Mouse (Mus musculus) cerebellum, adult 9-10 months (tissue): ENCODE results near the gene Gba.
A peak's percentile ranks its signal among the peaks of the same experiment; 100 is the strongest.
"Not testable (repeated sequence)": the region's sequence is repeated elsewhere in the genome, so short reads cannot be mapped to it uniquely, and the experiment has no call there.

Source experiments
- DNase-seq: peaks from one replicate; pipeline ENCODE4 v3.0.0; 2022

Gba gene

DNA sequence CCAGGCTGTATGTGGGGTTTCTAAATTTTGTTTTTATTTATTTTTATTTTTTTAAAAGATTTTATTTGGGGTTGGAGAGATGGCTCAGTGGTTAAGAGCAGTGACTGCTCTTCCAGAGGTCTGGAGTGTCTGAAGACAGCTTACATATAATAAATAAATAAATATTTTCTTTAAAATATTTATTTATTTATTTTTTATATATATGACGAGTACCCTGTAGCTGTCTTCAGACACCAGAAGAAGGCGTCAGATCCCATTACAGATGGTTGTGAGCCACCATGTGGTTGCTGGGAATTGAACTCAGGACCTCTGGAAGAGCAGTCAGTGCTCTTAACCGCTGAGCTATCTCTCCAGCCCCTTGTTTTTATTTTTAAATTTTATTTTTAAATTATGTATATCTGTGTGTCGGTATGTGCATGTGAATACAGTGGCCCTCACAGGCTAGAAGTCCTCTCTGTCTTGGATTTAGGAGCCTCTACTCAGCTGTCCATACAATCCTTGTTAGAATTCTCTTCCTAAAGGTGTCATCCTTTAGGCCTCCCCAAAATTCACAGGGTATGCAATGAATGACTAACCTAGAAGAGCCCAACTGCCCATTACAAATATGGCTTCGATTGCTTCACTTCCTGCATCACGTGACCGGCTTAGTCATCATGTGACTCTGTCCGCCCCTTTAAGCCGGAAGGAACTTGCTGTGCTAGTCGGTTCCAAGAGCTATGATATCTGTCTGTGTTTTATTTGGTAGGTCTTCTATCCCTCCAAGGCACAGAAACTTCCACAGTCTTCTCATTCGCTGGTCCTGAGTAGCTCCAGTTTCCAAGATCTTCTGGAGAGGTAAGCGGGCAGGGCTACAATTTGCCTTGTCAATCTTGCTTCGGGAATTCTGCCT lies at the start of gene Gba:
Gba (plus strand) TSS at position 676 of the 889 bp plus-strand sequence.
- peak; percentile 90 for DNase-seq

DNA sequence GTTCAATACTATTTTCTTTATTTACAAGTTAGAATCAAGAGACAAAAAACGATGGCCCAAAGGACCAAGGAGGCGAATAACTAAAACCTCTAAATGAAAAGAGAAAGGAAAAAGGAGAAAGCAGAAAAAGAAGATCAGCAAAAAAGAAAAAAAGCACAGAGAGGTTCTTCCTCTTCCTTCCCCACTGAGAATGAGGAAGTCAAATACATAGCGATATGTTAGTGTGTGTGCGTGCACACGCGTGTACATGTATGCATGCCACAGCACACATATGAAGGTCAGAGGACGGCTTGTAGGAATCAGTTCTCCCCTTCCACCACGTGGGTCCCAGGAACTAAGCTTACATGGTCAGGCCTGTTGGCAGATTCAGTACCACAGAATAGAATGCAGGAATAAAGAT lies 45.8 kb upstream of the Gba start:
- no peak for DNase-seq

DNA sequence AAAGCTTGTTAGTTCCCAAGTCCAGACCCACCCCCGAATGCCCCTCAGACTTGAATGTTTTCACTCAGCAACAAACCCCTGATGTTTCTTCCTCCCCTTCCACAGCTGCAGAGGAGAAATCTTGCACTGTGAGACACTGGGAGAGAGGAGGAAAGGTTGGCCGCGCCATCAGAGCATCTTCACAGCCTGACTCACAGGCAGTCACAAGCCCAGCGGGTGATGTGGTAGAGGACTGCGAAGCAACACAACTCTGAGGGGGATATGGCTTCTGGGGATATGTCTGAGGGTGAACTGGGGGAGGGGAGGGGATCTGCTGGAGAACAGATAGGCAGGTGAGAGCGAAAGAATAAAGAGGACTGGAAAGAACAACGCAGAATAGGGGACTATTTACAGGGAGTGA lies 44.1 kb upstream of the Gba start:
- DNase-seq: no peak

DNA sequence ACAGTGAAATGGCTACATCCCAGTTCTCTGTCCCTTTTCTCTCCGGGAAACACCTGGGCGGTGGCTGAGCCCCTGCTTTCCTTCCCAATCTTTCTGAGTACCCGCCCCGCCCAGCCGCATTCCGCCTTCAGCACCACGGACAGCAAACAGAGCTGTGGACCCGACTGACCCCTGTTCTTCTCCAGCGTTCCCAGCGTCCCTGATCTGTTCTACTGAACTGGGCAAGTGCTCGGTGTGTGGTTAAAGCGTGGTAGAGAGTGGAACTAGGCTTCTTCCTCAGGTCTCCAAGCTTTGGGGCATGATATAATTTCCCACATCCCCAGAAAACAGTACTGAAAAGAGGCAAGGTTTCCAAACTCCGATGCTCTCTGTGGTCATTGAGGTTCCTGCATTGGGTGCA lies 43.5 kb upstream of the Gba start:
- no peak for DNase-seq

DNA sequence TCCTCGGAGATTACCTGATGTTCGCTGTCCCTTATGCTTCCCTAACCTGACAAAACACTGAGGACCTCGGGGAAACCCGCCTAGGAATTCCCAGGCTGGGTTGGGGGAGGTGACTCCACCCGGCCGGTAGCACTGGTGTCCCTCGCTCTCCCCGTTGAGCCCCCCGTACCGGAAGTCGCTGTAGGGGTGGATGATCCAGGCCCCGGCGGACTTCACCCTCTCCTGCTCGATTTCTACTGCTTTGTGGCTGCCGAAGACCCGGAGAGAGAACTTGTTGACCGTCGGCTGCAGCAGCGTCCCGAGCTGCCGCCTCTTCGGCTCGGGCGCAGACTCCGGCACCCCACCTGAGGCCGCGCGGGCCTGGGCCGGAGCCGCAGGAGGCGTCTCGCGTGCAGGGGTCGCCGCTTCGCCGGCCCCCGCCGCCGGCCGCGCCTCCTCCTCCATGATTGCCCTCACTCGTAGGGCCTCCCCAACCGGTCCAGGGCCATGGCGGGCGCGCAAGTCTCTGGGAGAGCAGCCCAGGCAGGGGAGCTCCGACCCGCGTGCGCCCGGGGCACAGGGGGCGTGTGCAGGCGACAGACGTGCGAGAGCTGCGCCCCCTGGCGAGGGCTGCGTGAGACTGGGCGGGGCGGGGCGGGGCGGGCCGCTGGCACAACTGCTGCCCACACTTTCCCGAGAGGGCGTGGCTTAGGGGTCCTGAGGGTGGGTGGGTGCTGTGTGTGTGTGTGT lies 42.9 kb upstream of the Gba start, which contains the start of gene Hcn3:
Hcn3 (minus strand) TSS at position 581 of the 729 bp plus-strand sequence.
- DNase-seq: no peak

DNA sequence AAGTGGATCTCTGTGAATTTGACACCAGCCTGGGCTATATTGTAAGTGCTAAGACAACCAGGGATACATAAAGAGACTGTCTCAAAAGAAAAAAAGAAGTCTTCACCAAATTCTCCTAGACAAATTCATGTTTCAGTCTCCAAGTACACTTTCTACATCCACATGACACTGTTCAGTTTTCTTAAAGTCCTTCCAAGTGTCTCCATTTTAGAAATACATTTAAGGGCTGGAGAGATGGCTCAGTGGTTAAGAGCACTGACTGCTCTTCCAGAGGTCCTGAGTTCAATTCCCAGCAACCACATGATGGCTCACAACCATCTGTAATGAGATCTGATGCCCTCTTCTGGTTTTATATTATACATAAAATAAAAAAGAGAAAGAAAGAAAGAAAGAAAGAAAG lies 41.5 kb upstream of the Gba start:
- DNase-seq: not testable (repeated sequence)

DNA sequence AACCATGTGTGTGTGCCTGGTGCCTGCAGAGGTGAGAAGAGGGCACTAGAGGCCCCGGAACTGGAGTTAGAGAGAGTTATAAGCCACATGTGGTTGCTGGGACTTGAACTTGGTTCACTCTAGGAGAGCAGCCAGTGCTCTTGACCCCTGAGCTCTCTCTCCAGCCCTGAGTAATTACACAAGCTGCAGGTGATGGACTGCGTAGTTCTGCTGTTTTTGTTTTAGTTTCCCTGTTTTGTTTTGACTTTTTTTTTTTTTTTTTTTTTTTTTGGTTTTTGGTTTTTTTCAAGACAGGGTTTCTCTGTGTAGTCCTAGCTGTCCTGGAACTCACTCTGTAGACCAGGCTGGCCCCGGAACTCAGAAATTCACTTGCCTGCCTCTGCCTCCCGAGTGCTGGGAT lies 40.9 kb upstream of the Gba start:
- DNase-seq: no peak

DNA sequence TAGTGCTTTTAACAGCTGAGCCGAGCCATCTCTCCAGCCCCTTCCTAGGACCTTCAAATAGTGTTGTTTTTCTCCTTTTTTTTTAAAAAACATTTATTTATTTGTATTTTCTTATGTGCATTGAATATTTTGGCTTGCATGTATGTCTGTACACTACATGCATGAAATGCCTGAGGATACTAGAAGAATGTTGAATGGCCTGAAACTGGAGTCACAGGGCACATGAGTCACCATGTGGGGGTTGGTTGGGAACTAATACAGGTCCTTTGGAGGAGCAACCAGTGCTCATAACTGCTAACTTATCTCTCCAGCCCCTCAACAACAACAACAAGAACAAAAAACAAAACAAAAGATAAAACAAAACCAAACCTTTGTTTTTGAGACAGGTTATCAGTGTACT lies 39.6 kb upstream of the Gba start:
- DNase-seq: peak; percentile 27

DNA sequence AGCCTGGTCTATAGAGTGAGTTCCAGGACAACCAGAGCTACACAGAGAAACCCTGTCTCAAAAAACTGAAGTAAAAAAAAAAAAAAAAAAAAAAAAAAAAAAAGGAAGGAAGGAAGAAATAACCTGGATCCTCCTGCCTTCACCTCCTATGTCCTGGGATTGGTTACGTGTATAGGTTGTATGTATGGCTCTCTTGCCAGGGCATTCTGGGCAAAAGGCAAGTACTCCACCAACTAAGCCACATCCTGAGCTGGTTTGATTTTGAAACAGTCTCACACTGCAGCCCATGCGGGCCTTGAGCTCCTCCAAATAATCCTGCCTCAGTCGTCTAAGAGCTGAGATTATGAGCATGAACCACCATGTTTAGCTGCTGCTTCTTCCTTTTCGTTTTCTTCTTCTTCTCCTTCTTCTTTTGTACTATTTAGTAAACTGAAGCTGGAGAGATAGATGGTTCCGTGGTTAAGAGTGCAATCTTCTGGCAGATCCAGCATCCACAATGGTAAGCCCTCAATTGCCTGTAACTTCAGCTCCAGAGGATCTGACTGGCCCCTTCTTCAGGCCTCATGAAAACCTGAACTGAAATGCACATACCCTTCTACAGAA lies 39.0 kb upstream of the Gba start:
- DNase-seq: no peak

DNA sequence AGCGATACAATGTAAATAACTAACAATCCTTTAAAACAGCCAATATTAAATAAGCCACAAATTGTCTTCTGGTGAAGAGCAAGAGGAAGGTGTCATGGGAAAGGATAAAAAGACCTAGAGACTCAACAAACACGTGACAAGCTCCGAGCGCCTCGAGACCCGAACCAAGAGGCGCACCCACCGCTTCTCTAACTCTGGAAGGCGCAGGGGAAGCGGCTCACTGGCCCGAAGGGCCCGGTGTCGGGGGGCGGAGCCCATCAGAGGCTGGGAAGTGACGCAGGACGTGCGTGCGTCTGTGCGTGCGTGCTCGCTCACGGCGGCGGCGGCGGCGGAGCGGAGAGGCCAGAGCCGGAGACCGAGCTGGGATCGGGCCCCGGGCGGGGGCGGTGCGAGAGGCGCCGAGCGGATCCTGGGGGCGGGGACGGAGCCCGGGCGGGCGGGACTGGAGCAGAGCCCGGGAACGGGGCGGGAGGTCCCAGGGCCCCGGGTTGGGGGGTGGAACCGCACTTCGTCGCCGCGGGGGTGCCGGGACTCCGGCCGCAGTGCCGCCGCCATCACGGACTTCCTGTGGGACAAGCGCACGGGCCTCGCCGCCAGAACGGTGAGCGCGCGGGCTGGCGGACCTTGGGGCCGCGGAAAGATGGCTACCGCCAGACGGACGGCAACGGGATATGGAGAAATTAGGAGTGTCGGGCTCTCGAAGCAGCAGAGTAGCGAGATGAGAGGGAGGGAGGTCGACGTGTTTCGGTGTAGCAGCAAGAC lies 38.0 kb upstream of the Gba start, which contains the start of gene Clk2:
Clk2 (plus strand) TSS at position 290 of the 762 bp plus-strand sequence.
- peak; percentile 92 for DNase-seq

DNA sequence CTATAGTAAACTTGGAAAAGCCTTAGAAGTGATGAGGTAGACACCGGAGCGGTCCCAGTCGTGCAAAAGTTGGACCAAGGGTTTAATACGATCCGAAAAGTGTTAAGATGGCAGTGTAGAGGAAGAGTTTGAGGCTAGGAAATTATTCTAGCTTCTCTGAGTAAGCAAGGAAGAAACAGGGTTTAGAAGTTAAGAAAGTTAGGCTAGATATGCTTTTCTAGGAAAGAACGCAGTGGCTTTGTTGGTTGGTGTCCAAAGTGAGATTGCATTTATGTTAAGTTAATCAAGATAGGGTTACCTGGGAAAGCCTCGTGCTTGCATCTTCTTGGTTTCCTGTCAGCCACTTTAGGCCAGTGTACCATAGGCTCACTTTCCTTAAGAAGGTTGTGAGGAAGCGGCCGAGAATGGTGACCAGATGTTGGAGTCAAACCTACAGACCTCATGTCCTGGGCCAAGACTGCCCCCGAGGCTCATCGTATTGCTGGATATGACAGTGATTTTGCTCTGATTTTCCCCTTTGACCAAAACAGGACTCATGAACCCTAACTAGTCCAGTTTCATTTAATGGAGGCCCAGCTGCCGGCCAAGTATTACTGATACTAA lies 37.4 kb upstream of the Gba start:
- no peak for DNase-seq

DNA sequence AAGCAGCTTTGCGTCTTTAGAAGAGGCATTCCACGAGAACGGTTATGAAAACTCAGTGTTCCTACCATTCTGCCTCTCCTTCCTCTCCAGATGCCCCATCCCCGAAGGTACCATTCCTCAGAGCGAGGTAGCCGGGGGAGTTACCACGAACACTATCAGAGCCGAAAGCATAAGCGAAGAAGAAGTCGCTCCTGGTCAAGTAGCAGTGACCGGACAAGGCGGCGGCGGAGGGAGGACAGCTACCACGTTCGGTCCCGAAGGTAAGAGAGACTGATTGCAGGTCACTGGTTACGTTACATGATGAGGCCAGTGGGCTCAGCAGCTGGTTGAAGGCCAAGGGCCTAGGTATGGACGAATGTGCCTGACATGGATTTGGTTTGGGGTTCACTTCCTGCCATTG lies 35.8 kb upstream of the Gba start:
- DNase-seq: no peak

DNA sequence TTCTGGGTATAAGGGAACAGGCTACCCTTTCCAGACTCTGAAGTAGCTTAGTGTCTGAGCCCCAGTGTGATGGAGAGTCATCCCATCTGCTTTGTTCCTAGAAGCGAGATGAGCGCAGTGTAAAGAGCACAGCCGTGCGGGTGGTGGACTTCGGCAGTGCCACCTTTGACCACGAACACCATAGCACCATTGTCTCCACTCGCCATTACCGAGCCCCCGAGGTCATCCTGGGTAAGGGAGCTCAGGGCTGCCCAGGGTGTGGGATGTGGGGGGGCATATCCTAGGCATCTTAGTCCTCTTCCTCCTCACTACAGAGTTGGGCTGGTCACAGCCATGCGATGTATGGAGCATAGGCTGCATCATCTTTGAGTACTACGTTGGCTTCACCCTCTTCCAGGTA lies 27.9 kb upstream of the Gba start:
- no peak for DNase-seq

DNA sequence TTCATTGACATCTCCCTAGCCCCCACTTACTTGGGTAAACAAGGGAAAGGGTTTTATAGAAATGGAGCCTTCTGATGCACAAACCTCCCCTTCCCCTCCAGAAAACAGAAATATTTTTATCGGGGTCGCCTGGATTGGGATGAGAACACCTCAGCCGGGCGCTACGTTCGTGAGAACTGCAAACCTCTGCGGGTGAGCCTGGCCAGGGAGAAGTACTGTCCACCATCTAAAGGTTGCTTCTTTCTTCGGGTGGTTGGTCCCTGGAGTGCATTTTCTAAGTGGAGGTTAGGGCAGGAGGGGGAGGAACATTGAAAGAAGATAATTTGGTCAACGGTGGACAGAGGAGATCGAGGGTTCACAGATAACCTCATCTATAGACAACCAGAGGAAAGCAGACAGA lies 27.2 kb upstream of the Gba start:
- no peak for DNase-seq

DNA sequence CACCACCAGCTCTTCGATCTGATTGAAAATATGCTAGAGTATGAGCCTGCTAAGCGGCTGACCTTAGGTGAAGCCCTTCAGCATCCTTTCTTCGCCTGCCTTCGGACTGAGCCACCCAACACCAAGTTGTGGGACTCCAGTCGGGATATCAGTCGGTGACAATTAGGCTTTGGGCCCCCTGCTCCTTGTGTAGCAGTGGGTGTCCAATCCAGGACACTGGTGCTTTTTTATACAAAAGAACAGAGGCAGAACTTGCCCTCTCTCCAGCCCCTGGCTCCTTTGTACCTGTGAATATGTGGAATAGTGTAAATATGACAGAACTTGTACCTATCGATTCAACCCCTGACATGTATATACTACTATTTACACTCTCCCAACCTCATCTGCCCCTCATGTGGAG lies 26.3 kb upstream of the Gba start:
- no peak for DNase-seq

DNA sequence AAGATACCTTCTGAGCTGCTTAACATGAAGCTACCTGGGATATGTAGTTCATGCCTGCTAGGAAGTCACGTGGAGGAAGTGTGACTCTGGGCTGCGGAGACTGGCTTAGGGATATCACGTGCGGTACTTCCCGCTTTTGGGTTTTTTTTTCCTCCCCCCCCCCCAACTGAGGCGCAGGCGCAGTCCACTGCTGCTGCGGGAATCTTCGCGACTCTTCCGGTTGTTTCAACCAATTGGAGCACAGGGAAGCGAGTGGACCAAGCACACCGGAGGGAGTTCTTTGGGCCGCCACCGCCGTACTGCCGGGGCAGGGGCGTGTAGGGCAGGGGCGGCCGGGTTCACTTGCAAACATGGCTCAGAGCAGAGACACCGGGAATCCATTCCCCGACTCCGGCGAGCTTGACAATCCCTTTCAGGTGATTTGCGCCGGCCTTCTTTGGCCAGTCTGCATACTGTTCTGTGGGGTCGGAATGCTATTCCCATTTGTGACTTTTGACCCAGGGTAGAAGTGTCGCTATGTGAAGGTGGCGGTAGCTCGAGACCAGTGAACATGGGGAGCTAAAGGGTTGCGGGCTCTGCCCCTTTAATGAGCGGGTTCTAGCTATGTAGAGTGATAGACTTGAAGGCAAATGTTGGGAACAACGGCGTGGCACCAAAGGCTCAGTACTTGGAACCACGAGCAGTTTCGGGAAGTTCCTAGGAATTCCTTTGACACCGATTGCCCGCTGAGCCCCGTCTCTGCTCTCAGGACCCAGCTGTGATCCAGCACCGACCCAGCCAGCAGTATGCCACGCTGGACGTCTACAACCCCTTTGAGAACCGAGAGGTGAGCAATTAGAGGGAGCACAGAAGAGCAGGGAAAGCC lies 25.3 kb upstream of the Gba start, which contains the start of gene Scamp3:
Scamp3 (plus strand) TSS at position 232 of the 865 bp plus-strand sequence.
- DNase-seq: peak; percentile 95

DNA sequence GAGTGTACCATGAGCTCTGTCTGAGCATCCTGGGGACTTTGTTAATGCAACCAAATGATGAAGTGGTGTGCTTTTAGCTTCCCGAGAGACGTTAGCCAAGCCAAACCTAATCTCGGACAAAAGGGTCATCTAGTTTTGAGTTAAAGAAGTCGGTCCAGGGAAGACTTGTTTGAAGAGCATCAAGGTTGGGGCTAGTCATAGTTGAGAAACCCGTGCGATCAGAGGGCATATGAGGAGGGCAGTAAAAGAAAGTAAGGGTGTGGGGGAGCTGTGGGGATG lies 24.7 kb upstream of the Gba start:
- DNase-seq: no peak

DNA sequence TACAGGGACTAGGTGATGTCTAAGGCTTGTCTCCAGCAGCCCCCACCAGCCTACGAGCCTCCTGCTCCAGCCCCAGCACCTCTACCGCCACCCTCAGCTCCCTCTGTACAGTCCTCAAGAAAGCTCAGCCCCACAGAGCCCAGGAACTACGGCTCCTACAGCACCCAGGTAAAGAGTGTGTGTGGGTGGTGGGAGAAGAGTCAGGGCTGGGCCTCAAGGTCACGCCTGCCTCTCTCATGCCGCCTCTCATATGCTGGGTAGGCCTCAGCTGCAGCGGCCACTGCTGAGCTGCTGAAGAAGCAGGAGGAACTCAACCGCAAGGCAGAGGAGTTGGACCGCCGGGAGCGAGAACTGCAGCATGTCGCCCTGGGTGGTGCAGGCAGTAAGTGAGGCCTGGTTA lies 23.7 kb upstream of the Gba start:
- DNase-seq: no peak

DNA sequence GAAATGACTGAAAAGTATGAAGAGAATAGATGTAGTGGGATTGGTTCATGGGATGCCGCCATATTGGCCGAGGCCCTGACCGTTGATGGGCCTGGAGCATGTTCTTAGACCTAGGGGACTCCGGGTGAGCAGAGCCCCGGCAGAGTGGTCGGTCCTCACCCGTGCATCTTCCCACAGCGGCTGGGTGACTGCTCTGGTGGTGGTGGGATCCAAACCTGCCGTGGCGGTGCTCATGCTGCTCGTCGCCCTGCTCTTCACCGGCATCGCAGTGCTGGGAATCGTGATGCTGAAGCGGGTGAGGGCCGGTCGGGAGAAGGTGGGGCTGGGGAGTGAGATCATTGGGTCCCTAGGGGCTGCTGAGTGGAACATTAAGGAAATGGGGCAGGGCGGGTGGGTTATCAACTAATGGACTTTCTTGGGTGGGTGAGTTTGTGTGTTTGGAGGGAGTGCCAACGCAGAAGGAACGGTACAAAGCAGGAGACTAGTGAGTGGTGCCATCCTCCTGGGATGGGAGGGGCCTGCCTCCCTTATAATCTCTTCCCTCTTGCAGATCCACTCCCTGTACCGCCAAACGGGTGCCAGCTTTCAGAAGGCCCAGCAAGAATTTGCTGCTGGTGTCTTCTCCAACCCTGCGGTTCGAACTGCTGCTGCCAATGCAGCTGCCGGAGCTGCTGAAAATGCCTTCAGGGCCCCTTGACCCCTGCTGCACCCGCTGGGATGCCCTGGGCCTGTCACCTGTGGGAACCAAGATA lies 20.8 kb upstream of the Gba start:
- peak; percentile 57 for DNase-seq

DNA sequence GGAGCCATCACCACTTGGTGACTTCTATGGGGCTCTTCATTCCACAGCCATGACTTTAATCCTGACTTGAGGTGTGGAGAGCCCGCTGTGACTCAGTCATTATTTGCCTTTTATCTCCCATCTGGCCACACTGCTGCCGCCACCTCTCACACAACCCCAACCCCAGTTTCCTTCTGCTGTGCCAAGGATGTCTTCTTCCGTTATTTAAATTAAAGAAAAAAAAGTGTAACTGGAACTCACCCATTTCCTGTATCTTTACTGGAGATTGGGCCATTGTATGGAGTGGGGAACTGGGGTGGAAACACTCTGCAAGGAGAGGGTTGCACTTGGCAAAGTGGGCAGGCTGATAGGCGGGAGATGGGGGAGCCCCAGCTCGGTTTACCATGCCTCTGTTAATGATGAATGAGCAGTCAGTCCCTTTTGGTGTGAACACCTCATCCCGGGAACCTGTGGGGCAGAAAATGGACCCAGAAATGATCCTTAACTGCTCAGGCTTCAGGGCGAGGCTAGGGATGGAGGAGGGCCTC lies 20.1 kb upstream of the Gba start:
- no peak for DNase-seq
